Mouse (Mus musculus) heart, adult 2 months (tissue): Measurements from ENCODE around the gene Gab2. TPM values are rescaled to one million over a fixed set of nuclear protein-coding genes. Genes with fewer than 3 reads are reported as not detected.
A peak's percentile ranks its signal among the peaks of the same experiment; 100 is the strongest.

Experiments used
- DNase-seq, 2 experiments: peaks; one replicate each; pipeline ENCODE4 v3.0.0; 2021
- H3K27ac ChIP-seq: fragments of 200-600 bp; 2 replicates; pipeline ENCODE4 v1.8.1; 2022
- H3K27me3 ChIP-seq: fragments of 200-500 bp; 2 replicates; pipeline ENCODE4 v1.6.1; 2012; ENCODE audit warnings: mild to moderate bottlenecking, low read length, inconsistent platforms, mixed read lengths; ENCODE audit not compliant: control insufficient read depth, insufficient read depth
- H3K36me3 ChIP-seq: fragments of 200-500 bp; 2 replicates; pipeline ENCODE4 v1.6.1; 2012; ENCODE audit warnings: low read length, inconsistent platforms; ENCODE audit not compliant: control insufficient read depth, insufficient read depth
- H3K4me1 ChIP-seq: fragments of 200-500 bp; 2 replicates; pipeline ENCODE4 v1.6.1; 2011; ENCODE audit warnings: low read length; ENCODE audit not compliant: control insufficient read depth, insufficient read depth
- H3K4me3 ChIP-seq: fragments of 200-600 bp; 2 replicates; pipeline ENCODE4 v1.8.1; 2022
- H3K79me2 ChIP-seq: fragments of 200-500 bp; replicated peaks from 2 replicates; pipeline ENCODE4 v1.6.1; 2012; ENCODE audit warnings: mild to moderate bottlenecking, inconsistent platforms, low read length, moderate library complexity, mixed read lengths; ENCODE audit not compliant: control insufficient read depth, insufficient read depth
- H3K9ac ChIP-seq: fragments of 200-500 bp; 2 replicates; pipeline ENCODE4 v1.6.1; 2012; ENCODE audit warnings: low read depth, mild to moderate bottlenecking, control low read depth, inconsistent platforms, low read length, mixed read lengths
- CTCF ChIP-seq: fragments of 200-600 bp; IDR thresholded peaks from 2 replicates; pipeline ENCODE4 v1.8.1; 2022; ENCODE audit warnings: antibody characterized with exemption, mild to moderate bottlenecking, moderate library complexity
- EP300 ChIP-seq: fragments of 200-500 bp; IDR thresholded peaks from 2 replicates; pipeline ENCODE4 v1.6.1; 2011; ENCODE audit warnings: low read depth, low read length, control low read depth; ENCODE audit not compliant: insufficient read depth
- POLR2A ChIP-seq: fragments of 200-500 bp; IDR thresholded peaks from 2 replicates; pipeline ENCODE4 v1.6.1; 2011; ENCODE audit warnings: mild to moderate bottlenecking, low read depth, low read length, control low read depth; ENCODE audit not compliant: insufficient read depth
- WGBS: fragments of 180-500 bp; shearing (Covaris S2); methylation state at CpG from one replicate; pipeline ENCODE4 v1.1.7; 2018; 5-methylcytosine and 5-hydroxymethylcytosine counted together
- intact Hi-C: fragments of 180-260 bp; cut with DNase I; formaldehyde crosslinking; loops from one replicate; pipeline ENCODE4 v1.15.1; 2025
- polyA plus RNA-seq: library from polyadenylated mRNA; depleted of rRNA; stranded (reverse); fragments of >200 nt; gene quantifications from 2 replicates; pipeline ENCODE4 v1.2.3, GENCODE M21; 2012
- total RNA-seq, 2 experiments: library from RNA; stranded (reverse); gene quantifications; 2 replicates each; pipeline ENCODE4 v1.2.3; 2021

The Gab2 gene
- total and polyA plus RNA-seq, 3 experiments, result 15.9 to 17.6 (median 16.4) TPM

- peak in 1 of 2 experiments; percentile 9 for DNase-seq
- no peaks in the 10 kb centered on the region for H3K36me3 ChIP-seq
- H3K79me2 ChIP-seq, result no peaks in the 10 kb centered on the region
- no peak overlapping the region for H3K4me3 ChIP-seq
- intact Hi-C loops, result no loop called here
- H3K4me1 ChIP-seq, result no peaks in the 10 kb centered on the region; the same call in 1 of the 2 replicates
- no peak for TF ChIP-seq CTCF
- TF ChIP-seq EP300, result no peak
- TF ChIP-seq POLR2A, result no peak
- no peak overlapping the region for H3K27ac ChIP-seq
- no peaks in the 10 kb centered on the region for H3K27me3 ChIP-seq
- 91% methylated on average over 6 of the region's 6 CpGs for WGBS
- H3K9ac ChIP-seq, result no peak overlapping the region
These were observed 268.1 kb downstream of the Gab2 start for GRCm38 (mm10) chr7:97349438-97349837.

- Histone ChIP-seq H3K27me3 (no peaks in the 10 kb centered on the region), H3K27ac (no peak overlapping the region), H3K4me3 (no peak overlapping the region), H3K36me3 (no peaks in the 10 kb centered on the region), H3K9ac (no peak overlapping the region), H3K4me1 (peaks cover 7% of the 10 kb centered on the region), H3K79me2 (no peaks in the 10 kb centered on the region)
- DNase-seq, result peak in 1 of 2 experiments; percentile 9
- WGBS, result 93% methylated on average over 5 of the region's 5 CpGs
- TF ChIP-seq EP300, result no peak
- intact Hi-C loops, result no loop called here
These were observed 269.5 kb downstream of the Gab2 start for GRCm38 (mm10) chr7:97350891-97351290.

GRCm38 (mm10) chr7:97351792-97352513, 270.6 kb downstream of the Gab2 start:
- WGBS, result 86% methylated on average over 11 of the region's 11 CpGs
- no peak for TF ChIP-seq POLR2A
- no peak for TF ChIP-seq CTCF
- no peak for TF ChIP-seq EP300

GRCm38 (mm10) chr7:97353356-97353755, 272.0 kb downstream of the Gab2 start:
- no peaks in the 10 kb centered on the region for H3K79me2 ChIP-seq
- intact Hi-C loops, result no loop called here
- no peak overlapping the region for H3K9ac ChIP-seq
- H3K27ac ChIP-seq, result no peak overlapping the region
- TF ChIP-seq EP300 (no peak), POLR2A (no peak), CTCF (no peak)
- no peaks in the 10 kb centered on the region for H3K36me3 ChIP-seq
- WGBS, result 93% methylated on average over 6 of the region's 6 CpGs
- no peaks in the 10 kb centered on the region for H3K27me3 ChIP-seq
- H3K4me3 ChIP-seq, result no peak overlapping the region
- H3K4me1 ChIP-seq, result peaks cover 10% of the 10 kb centered on the region
- DNase-seq, result no peak

More at GRCm38 (mm10) chr7:97351792-97352513, 270.6 kb downstream of the Gab2 start:
- DNase-seq, result peak in 1 of 2 experiments; percentile 10
- H3K27me3 ChIP-seq, result no peaks in the 10 kb centered on the region
- H3K79me2 ChIP-seq, result no peaks in the 10 kb centered on the region
- H3K36me3 ChIP-seq, result no peaks in the 10 kb centered on the region
- intact Hi-C loops, result no loop called here
- H3K4me3 ChIP-seq, result no peak overlapping the region
- peaks cover 10% of the 10 kb centered on the region for H3K4me1 ChIP-seq
- H3K9ac ChIP-seq, result no peak overlapping the region
- H3K27ac ChIP-seq, result no peak overlapping the region

GRCm38 (mm10) chr7:97355068-97355841, 273.9 kb downstream of the Gab2 start:
- peaks cover 10% of the 10 kb centered on the region for H3K4me1 ChIP-seq
- no peak for TF ChIP-seq CTCF
- no peak for TF ChIP-seq EP300
- TF ChIP-seq POLR2A, result 0 out of 2 replicates have a peak, but pooled peaks have one; percentile 38
- no peak overlapping the region for H3K4me3 ChIP-seq
- no peaks in the 10 kb centered on the region for H3K27me3 ChIP-seq
- peak overlapping the region; percentile 41 for H3K27ac ChIP-seq
- H3K36me3 ChIP-seq, result no peaks in the 10 kb centered on the region
- intact Hi-C loops, result no loop called here
- no peaks in the 10 kb centered on the region for H3K79me2 ChIP-seq
- DNase-seq, result peak in 1 of 2 experiments; percentile 59
- WGBS, result 27% methylated on average over 13 of the region's 13 CpGs
- H3K9ac ChIP-seq, result 0 out of 2 replicates have a peak overlapping the region, but pooled peaks have one; percentile 44

GRCm38 (mm10) chr7:97356253-97356652, 274.9 kb downstream of the Gab2 start:
- intact Hi-C loops, result no loop called here
- no peak for DNase-seq
- H3K9ac ChIP-seq, result no peak overlapping the region

More at GRCm38 (mm10) chr7:97356253-97356652, 274.9 kb downstream of the Gab2 start:
- Histone ChIP-seq H3K4me1 (peaks cover 10% of the 10 kb centered on the region), H3K27me3 (no peaks in the 10 kb centered on the region), H3K79me2 (no peaks in the 10 kb centered on the region), H3K4me3 (no peak overlapping the region), H3K36me3 (no peaks in the 10 kb centered on the region), H3K27ac (peak overlapping the region; percentile 41)
- WGBS, result 67% methylated on average over 5 of the region's 5 CpGs
- TF ChIP-seq EP300 (no peak), CTCF (no peak), POLR2A (no peak)
